Mouse (Mus musculus) hindlimb bud, embryonic 11.5 days (tissue): ENCODE results near the gene Wtap.
"Not testable (repeated sequence)": the region's sequence is repeated elsewhere in the genome, so short reads cannot be mapped to it uniquely, and the experiment has no call there.

Experiments used
- DNase-seq: peaks from one replicate; pipeline ENCODE4 v3.0.0-alpha.2; 2012; ENCODE audit warnings: low read depth, low spot score; ENCODE audit errors: extremely low spot score

Gene Wtap

GRCm38 (mm10) chr17:12967173-12967572 lies 26.8 kb downstream of the Wtap start:
- no peak for DNase-seq

DNA sequence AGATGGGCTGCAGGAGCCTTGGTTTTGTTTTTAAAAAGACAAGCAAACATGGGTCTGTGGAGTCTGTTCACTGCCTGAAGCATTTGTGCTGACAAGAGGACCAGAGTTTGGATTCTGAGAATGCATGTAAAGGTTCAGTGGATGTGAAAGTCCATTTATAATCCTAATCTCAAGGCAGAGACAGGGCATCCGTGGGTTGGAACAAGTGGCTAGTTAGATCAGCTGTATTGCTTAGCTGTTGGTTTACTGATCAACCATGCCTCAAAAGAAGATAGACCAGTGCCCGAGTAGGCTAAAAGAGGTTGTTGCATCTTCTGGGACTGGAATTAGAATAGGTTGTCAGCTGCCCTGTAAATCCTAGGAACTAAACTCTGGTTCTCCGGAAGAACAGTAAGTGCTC lies 30.5 kb downstream of the Wtap start:
- DNase-seq = no peak

- DNase-seq = peak; percentile 74
Observed at GRCm38 (mm10) chr17:12960331-12960873, 33.6 kb downstream of the Wtap start, which contains the start of gene Acat2. Acat2 (minus strand) TSS chr17:12960747.

DNA sequence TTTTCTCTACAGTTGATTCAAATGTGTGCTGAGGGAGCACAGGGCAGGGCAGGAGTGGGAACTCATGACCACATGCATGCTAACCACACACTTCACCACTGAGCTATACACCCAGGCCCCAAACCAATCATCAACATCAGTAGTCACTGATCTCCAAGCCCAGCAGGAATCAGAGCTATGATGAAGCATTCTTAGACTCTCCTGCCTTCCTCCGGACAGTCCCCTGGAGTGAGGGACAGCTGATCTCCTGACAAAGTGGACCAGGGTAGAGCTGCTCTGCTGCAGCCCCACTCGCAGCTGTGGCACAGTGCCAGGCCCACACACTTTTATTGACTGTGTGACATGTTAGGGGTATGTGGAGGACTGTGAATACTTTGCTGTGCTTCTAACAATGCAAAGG lies 34.6 kb downstream of the Wtap start:
- DNase-seq = not testable (repeated sequence)

- no peak for DNase-seq
Observed at GRCm38 (mm10) chr17:12956664-12957063, 37.3 kb downstream of the Wtap start.

DNA sequence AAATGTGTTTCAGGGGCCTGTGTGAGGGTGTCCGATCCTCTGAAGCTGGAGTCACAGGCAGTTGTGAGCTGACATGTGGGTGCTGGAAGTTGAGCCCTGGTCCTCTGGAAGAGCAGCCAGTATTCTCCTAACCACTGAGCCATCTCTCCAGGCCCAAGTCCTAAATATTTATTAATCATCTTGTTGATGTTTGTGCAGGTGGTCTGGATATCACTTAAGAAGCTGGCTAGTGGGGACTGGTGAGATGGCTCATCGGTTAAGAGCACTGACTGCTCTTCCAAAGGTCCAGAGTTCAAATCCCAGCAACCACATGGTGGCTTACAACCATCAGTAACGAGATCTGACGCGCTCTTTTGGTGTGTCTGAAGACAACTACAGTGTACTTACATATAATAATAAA lies 44.3 kb downstream of the Wtap start:
- DNase-seq = no peak

DNA sequence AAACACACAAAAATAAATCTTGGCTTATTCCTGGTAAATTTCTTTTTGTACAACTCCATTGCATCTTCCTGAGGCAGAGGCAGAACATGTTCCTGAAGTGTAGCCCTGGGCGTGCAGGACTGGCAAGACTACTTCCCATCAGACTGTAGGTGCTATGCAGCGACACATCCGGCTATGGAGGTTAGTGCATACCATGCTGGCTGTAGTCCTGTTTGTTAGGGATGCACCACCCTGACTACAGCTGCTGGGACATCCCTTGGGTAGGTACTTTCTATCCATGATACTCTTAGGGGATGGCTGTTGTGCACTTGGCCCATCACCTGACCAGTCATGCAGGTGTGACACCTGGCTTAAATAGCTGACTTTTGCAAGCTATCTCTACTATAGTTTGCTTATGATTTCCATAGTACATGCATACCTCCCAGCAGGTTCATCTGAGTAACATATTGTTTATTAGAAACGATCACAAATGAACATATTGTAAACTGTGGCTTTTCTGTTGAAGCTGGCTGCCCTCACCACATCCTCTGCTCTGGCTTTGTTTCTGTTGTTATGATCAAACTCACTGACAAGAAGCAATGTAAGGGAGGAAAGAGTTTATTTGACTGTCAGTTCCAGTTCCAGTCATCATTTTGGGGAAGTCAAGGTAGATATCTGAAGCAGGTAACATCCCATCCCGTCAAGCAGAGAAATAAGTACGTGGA lies 51.4 kb downstream of the Wtap start:
- no peak for DNase-seq

GRCm38 (mm10) chr17:12941543-12942260 lies 52.3 kb downstream of the Wtap start:
- no peak for DNase-seq

DNA sequence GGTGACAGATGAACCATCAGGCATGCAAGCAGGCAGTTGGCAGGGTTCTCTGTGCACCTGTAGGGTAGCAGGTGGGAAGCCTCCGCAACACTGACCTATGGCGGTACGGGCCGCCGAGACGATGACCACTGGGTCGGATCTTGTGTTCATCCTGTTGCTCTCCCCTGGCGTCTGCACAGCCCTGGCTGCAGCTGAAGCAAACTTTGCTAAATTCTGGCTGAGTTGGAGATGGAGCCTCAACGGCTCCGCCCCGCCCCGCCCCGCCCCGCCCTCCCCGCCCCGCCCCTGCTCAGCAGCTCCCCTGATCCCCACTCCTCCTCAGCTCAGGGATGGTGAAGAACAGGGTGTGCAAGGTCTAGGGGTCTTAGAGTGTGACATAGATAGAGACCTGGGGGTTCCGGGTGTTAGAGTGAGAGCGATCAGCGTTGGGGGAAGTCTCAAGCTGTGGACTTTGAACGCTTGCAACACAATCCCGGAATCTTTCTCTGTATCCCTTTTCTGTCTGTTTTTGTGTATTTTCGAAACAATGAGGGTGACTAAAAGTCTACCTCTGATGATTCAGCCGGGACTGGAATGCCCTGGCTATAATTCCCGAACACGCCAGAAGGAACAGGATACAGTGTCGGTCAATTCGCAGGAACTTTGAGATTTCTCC lies 53.7 kb downstream of the Wtap start, which contains the start of gene Acat3:
Acat3 (minus strand) TSS at position 450 of the 655 bp plus-strand sequence.
- no peak for DNase-seq

DNA sequence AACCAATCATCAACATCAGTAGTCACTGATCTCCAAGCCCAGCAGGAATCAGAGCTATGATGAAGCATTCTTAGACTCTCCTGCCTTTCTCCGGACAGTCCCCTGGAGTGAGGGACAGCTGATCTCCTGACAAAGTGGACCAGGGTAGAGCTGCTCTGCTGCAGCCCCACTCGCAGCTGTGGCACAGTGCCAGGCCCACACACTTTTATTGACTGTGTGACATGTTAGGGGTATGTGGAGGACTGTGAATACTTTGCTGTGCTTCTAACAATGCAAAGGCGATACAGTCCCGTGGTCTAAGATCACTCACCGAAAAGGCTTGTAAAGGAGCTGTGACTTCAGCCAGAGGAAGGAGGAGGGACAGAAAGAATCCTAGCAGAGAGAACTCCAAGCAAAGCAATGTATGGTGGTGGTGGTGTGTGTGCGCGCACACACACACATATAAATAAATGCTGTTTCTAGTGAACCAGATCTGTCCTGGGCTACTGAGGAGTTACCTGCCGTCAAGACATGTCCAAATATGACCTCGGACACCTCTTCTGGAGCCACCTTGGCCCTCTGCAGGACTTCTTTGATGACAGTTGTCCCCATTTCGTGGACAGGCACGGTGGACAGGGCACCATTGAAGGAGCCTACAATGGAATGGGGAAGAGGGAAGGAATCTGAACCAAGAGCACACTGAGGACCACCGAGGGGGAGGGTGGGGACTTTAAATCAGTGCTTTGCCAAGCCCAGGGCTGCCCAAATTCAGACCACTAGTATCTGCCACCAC lies 54.4 kb downstream of the Wtap start:
- DNase-seq = not testable (repeated sequence)

GRCm38 (mm10) chr17:12938077-12938476 lies 55.9 kb downstream of the Wtap start:
- DNase-seq = no peak

- DNase-seq = no peak
Observed at GRCm38 (mm10) chr17:12937412-12937970, 56.5 kb downstream of the Wtap start.

GRCm38 (mm10) chr17:12935719-12936118 lies 58.2 kb downstream of the Wtap start:
- DNase-seq = no peak

- not testable (repeated sequence) for DNase-seq
Observed at GRCm38 (mm10) chr17:12931576-12931975, 62.4 kb downstream of the Wtap start.

DNA sequence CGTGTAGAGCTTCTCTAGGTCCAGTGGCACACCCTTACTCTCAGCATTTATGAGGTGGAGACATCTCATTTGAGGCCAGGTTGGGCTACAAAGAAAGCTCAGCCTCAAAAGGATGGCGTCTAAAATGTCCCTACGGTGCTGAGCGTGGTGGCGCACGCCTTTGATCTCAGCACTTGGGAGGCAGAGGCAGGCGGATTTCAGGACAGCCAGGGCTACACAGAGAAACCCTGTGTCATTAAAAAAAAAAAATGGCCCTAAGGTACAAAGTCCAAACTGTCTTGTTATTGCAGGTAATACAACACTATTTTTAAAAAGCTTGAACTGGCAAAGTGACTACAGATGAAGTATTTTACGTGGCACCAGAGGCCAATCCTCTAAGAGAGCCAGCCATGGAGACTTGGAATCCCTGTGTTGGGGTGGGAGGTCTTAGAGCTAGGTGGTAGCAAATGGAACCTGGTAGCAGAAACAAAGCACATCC lies 68.2 kb downstream of the Wtap start:
- DNase-seq = no peak

GRCm38 (mm10) chr17:12925001-12925400 lies 69.0 kb downstream of the Wtap start:
- DNase-seq = no peak

GRCm38 (mm10) chr17:12921073-12921472 lies 72.9 kb downstream of the Wtap start:
- DNase-seq = no peak
